ENCODE assay signal across 20 mouse cellular contexts in the genomic region with DNA sequence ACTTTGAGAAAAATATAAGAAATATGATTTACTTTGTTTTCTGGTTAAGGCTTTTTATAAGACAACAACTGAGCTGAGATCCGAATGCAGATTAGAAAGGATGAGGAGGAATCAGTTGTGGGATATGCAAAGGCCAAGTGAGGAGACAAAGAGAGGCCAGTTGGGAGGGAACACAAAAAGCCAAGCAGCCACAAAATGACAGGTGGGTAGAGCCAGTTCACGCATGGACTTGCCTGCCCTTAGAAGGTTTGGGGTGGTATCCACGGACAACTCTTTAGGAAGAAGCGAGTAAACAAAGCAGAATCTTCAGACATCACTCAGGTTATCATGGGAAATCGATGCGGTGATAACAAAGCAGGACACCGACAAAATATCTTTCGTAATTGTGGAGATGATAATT.
"Had no signal": no experiment of that assay in that cellular context is flagged by ENCODE, and none has a peak within 500 bp of the region (broad histone marks: within the 10 kb centered on the region; RNA-seq: fewer than 3 reads in every experiment).

No protein-coding gene starts in this region.

- DNase-seq: lung, adult 2 months; lung, postnatal 14 days; lung, postnatal 36 days; retina, postnatal 1 day; right cerebral cortex, adult 18-20 months; right cerebral cortex, postnatal 25 days; right cerebral cortex, postnatal 4 days; spleen, adult 18-20 months; thymus, adult 18-20 months; thymus, postnatal 14 days; thymus, postnatal 36 days had no signal

- ATAC-seq: lung, postnatal 0 days; midbrain, embryonic 13.5 days; midbrain, embryonic 15.5 days had no signal

- H3K36me3 ChIP-seq: lung, embryonic 15.5 days; midbrain, embryonic 13.5 days; midbrain, embryonic 15.5 days; neural tube, embryonic 13.5 days; neural tube, embryonic 15.5 days had no signal

- H3K27me3 ChIP-seq: lung, embryonic 15.5 days; midbrain, embryonic 13.5 days; midbrain, embryonic 15.5 days; neural tube, embryonic 13.5 days; neural tube, embryonic 15.5 days had no signal

- H3K9me3 ChIP-seq: lung, embryonic 15.5 days; megakaryocyte, embryonic 14.5 days; midbrain, embryonic 13.5 days; midbrain, embryonic 15.5 days; neural tube, embryonic 13.5 days; neural tube, embryonic 15.5 days had no signal

- H3K4me1 ChIP-seq: megakaryocyte, embryonic 14.5 days had no signal

- H3K9ac ChIP-seq: lung, embryonic 15.5 days; midbrain, embryonic 13.5 days; midbrain, embryonic 15.5 days; neural tube, embryonic 13.5 days; neural tube, embryonic 15.5 days had no signal

- H3K27ac ChIP-seq: lung, embryonic 15.5 days; macrophage; midbrain, embryonic 13.5 days; midbrain, embryonic 15.5 days; neural tube, embryonic 13.5 days; neural tube, embryonic 15.5 days had no signal

- H3K4me2 ChIP-seq: lung, embryonic 15.5 days; midbrain, embryonic 11.5 days; midbrain, embryonic 13.5 days; midbrain, embryonic 15.5 days; neural tube, embryonic 13.5 days; neural tube, embryonic 15.5 days had no signal

- H3K4me3 ChIP-seq: lung, embryonic 15.5 days; megakaryocyte, embryonic 14.5 days; midbrain, embryonic 13.5 days; midbrain, embryonic 15.5 days; neural tube, embryonic 13.5 days; neural tube, embryonic 15.5 days had no signal
